Mouse (Mus musculus): ENCODE data around the gene Ech1.

Gene Ech1

GRCm38 (mm10) chr7:28802846-28803588 lies 22.0 kb upstream of the Ech1 start:
- DNase-seq (ENCODE audit: low spot score in 2 of 2), result no peak

- DNase-seq (ENCODE audit: low spot score in 2 of 2), result no peak
These were observed 21.3 kb upstream of the Ech1 start for GRCm38 (mm10) chr7:28803756-28804155.

- DNase-seq (ENCODE audit: low spot score in 2 of 2), result no peak
These were observed 18.1 kb upstream of the Ech1 start for GRCm38 (mm10) chr7:28806869-28807268.

GRCm38 (mm10) chr7:28807641-28808220 lies 17.3 kb upstream of the Ech1 start:
- no peak for DNase-seq (ENCODE audit: low spot score in 2 of 2)

GRCm38 (mm10) chr7:28808221-28808941 lies 16.6 kb upstream of the Ech1 start, which contains the start of gene Hnrnpl:
Gene Hnrnpl (plus strand): TSS chr7:28808541.
- DNase-seq (ENCODE audit: low spot score in 2 of 2), result peak in 1 of 2 experiments; percentile 28

- peak; percentile 92 to 95 for DNase-seq (ENCODE audit: low spot score in 2 of 2)
These were observed 16.0 kb upstream of the Ech1 start for GRCm38 (mm10) chr7:28808957-28809393.

GRCm38 (mm10) chr7:28809401-28810089 lies 15.5 kb upstream of the Ech1 start:
- peak; percentile 62 to 81 for DNase-seq (ENCODE audit: low spot score in 2 of 2)

- peak; percentile 99 to 100 for DNase-seq (ENCODE audit: low spot score in 2 of 2)
These were observed 14.6 kb upstream of the Ech1 start for GRCm38 (mm10) chr7:28810107-28811066.

GRCm38 (mm10) chr7:28811228-28811627 lies 13.8 kb upstream of the Ech1 start:
- DNase-seq (ENCODE audit: low spot score in 2 of 2), result peak; percentile 92 to 97

GRCm38 (mm10) chr7:28811640-28812275 lies 13.3 kb upstream of the Ech1 start:
- no peak for DNase-seq (ENCODE audit: low spot score in 2 of 2)

GRCm38 (mm10) chr7:28812436-28812835 lies 12.6 kb upstream of the Ech1 start:
- no peak for DNase-seq (ENCODE audit: low spot score in 2 of 2)

GRCm38 (mm10) chr7:28812949-28813348 lies 12.1 kb upstream of the Ech1 start:
- DNase-seq (ENCODE audit: low spot score in 2 of 2), result no peak

- DNase-seq (ENCODE audit: low spot score in 2 of 2), result no peak
These were observed 10.5 kb upstream of the Ech1 start for GRCm38 (mm10) chr7:28814306-28815034.

- DNase-seq (ENCODE audit: low spot score in 2 of 2), result no peak
These were observed 9.8 kb upstream of the Ech1 start for GRCm38 (mm10) chr7:28815230-28815629.

- DNase-seq (ENCODE audit: low spot score in 2 of 2), result no peak
These were observed 8.8 kb upstream of the Ech1 start for GRCm38 (mm10) chr7:28816201-28816600.

GRCm38 (mm10) chr7:28816920-28817319 lies 8.1 kb upstream of the Ech1 start:
- no peak for DNase-seq (ENCODE audit: low spot score in 2 of 2)

GRCm38 (mm10) chr7:28817524-28817923 lies 7.5 kb upstream of the Ech1 start:
- no peak for DNase-seq (ENCODE audit: low spot score in 2 of 2)

- DNase-seq (ENCODE audit: low spot score in 2 of 2), result no peak
These were observed 7.1 kb upstream of the Ech1 start for GRCm38 (mm10) chr7:28817957-28818356.

- peak in 1 of 2 experiments; percentile 65 for DNase-seq (ENCODE audit: low spot score in 2 of 2)
These were observed 6.6 kb upstream of the Ech1 start for GRCm38 (mm10) chr7:28818436-28818835.

Data from spleen, postnatal 4 days (tissue).